28 mouse cellular contexts compared by ENCODE assay signal in genomic region chr15:6331380-6331779, GRCm38 (mm10). TPM values are rescaled to one million over a fixed set of nuclear protein-coding genes. Genes with fewer than 3 reads are reported as not detected.
A peak's percentile ranks its signal among the peaks of the same experiment; 100 is the strongest.
DNase-seq lines count a peak whose midpoint lies in the region; ATAC-seq lines count a peak whose summit lies in the region.
"Had no signal": no experiment of that assay in that cellular context is flagged by ENCODE, and none has a peak within 500 bp of the region (broad histone marks: within the 10 kb centered on the region; RNA-seq: fewer than 3 reads in every experiment).

No protein-coding gene starts in this region.

- H3K4me2 ChIP-seq in heart, embryonic 12.5 days = no peak overlapping the region
- H3K4me2 ChIP-seq in kidney, embryonic 15.5 days = no peak overlapping the region
- H3K4me2 ChIP-seq in midbrain, embryonic 11.5 days = no peak overlapping the region
- H3K4me2 ChIP-seq in midbrain, embryonic 16.5 days (ENCODE audit: low read length) = no peak overlapping the region
- H3K4me2 ChIP-seq: embryonic facial prominence, embryonic 15.5 days; forebrain, embryonic 12.5 days; hindbrain, embryonic 15.5 days; limb, embryonic 12.5 days; liver, embryonic 13.5 days; midbrain, embryonic 15.5 days had no signal

- no peaks in the 10 kb centered on the region for H3K9me3 ChIP-seq in heart, embryonic 12.5 days (replicated peaks)
- H3K9me3 ChIP-seq in kidney, embryonic 15.5 days (replicated peaks) = no peaks in the 10 kb centered on the region
- H3K9me3 ChIP-seq in midbrain, embryonic 11.5 days (ENCODE audit: control insufficient read depth, low read length) = no peaks in the 10 kb centered on the region
- H3K9me3 ChIP-seq in midbrain, embryonic 16.5 days (replicated peaks; ENCODE audit: control insufficient read depth, low read length, poor library complexity, severe bottlenecking) = no peaks in the 10 kb centered on the region
- H3K9me3 ChIP-seq: embryonic facial prominence, embryonic 10.5 days; embryonic facial prominence, embryonic 15.5 days; forebrain, embryonic 12.5 days; hindbrain, embryonic 10.5 days; hindbrain, embryonic 15.5 days; limb, embryonic 12.5 days; liver, embryonic 13.5 days; midbrain, embryonic 15.5 days had no signal

- no peak overlapping the region for H3K4me3 ChIP-seq in heart, embryonic 12.5 days
- H3K4me3 ChIP-seq in kidney, embryonic 15.5 days (replicated peaks) = no peak overlapping the region
- no peak overlapping the region for H3K4me3 ChIP-seq in midbrain, embryonic 11.5 days (ENCODE audit: low read depth, low read length)
- no peak overlapping the region for H3K4me3 ChIP-seq in midbrain, embryonic 16.5 days (ENCODE audit: low read depth, low read length)
- H3K4me3 ChIP-seq: embryonic facial prominence, embryonic 10.5 days; embryonic facial prominence, embryonic 15.5 days; forebrain, embryonic 12.5 days; hindbrain, embryonic 10.5 days; hindbrain, embryonic 15.5 days; limb, embryonic 12.5 days; liver, embryonic 13.5 days; midbrain, embryonic 15.5 days had no signal

- H3K36me3 ChIP-seq in heart, embryonic 12.5 days = no peaks in the 10 kb centered on the region
- no peaks in the 10 kb centered on the region for H3K36me3 ChIP-seq in kidney, embryonic 15.5 days
- no peaks in the 10 kb centered on the region for H3K36me3 ChIP-seq in midbrain, embryonic 11.5 days (ENCODE audit: control insufficient read depth, insufficient read depth, low read length)
- H3K36me3 ChIP-seq in midbrain, embryonic 16.5 days (ENCODE audit: control insufficient read depth, insufficient read depth, low read length) = no peaks in the 10 kb centered on the region
- H3K36me3 ChIP-seq: embryonic facial prominence, embryonic 10.5 days; embryonic facial prominence, embryonic 15.5 days; forebrain, embryonic 12.5 days; hindbrain, embryonic 10.5 days; hindbrain, embryonic 15.5 days; limb, embryonic 12.5 days; liver, embryonic 13.5 days; midbrain, embryonic 15.5 days had no signal

- H3K27me3 ChIP-seq in heart, embryonic 12.5 days (replicated peaks) = no peaks in the 10 kb centered on the region
- no peaks in the 10 kb centered on the region for H3K27me3 ChIP-seq in kidney, embryonic 15.5 days
- no peaks in the 10 kb centered on the region for H3K27me3 ChIP-seq in midbrain, embryonic 11.5 days (ENCODE audit: control insufficient read depth, insufficient read depth, low read length)
- H3K27me3 ChIP-seq in midbrain, embryonic 16.5 days (ENCODE audit: control insufficient read depth, insufficient read depth, low read depth, low read length) = no peaks in the 10 kb centered on the region
- H3K27me3 ChIP-seq: embryonic facial prominence, embryonic 15.5 days; forebrain, embryonic 12.5 days; hindbrain, embryonic 15.5 days; limb, embryonic 12.5 days; liver, embryonic 13.5 days; midbrain, embryonic 15.5 days had no signal

- no peak overlapping the region for H3K9ac ChIP-seq in heart, embryonic 12.5 days
- no peak overlapping the region for H3K9ac ChIP-seq in kidney, embryonic 15.5 days
- no peak overlapping the region for H3K9ac ChIP-seq in midbrain, embryonic 11.5 days (ENCODE audit: low read length)
- no peak overlapping the region for H3K9ac ChIP-seq in midbrain, embryonic 16.5 days (ENCODE audit: low read depth, low read length)
- H3K9ac ChIP-seq: embryonic facial prominence, embryonic 15.5 days; forebrain, embryonic 12.5 days; forebrain, postnatal 0 days; hindbrain, embryonic 15.5 days; limb, embryonic 12.5 days; liver, embryonic 13.5 days; midbrain, embryonic 15.5 days had no signal

- peaks cover 4% of the 10 kb centered on the region for H3K4me1 ChIP-seq in heart, embryonic 12.5 days (replicated peaks)
- no peaks in the 10 kb centered on the region for H3K4me1 ChIP-seq in kidney, embryonic 15.5 days
- no peaks in the 10 kb centered on the region for H3K4me1 ChIP-seq in midbrain, embryonic 11.5 days (ENCODE audit: control insufficient read depth, insufficient read depth, low read length)
- no peaks in the 10 kb centered on the region for H3K4me1 ChIP-seq in midbrain, embryonic 16.5 days (ENCODE audit: control insufficient read depth, insufficient read depth, low read length)
- H3K4me1 ChIP-seq: embryonic facial prominence, embryonic 10.5 days; embryonic facial prominence, embryonic 15.5 days; forebrain, embryonic 12.5 days; hindbrain, embryonic 10.5 days; hindbrain, embryonic 15.5 days; limb, embryonic 12.5 days; liver, embryonic 13.5 days; midbrain, embryonic 15.5 days had no signal

- 31% methylated on average over 2 of the region's 2 CpGs for WGBS in heart, embryonic 12.5 days
- 42% methylated on average over 2 of the region's 2 CpGs for WGBS in kidney, embryonic 15.5 days
- 77% methylated on average over 2 of the region's 2 CpGs for WGBS in midbrain, embryonic 11.5 days
- 75% methylated on average over 2 of the region's 2 CpGs for WGBS in midbrain, embryonic 16.5 days

- H3K27ac ChIP-seq in heart, embryonic 12.5 days (ENCODE audit: poor library complexity, severe bottlenecking) = no peak overlapping the region
- H3K27ac ChIP-seq in kidney, embryonic 15.5 days = no peak overlapping the region
- H3K27ac ChIP-seq in midbrain, embryonic 11.5 days (ENCODE audit: low read depth, low read length) = no peak overlapping the region
- H3K27ac ChIP-seq in midbrain, embryonic 16.5 days (ENCODE audit: low read length) = no peak overlapping the region
- H3K27ac ChIP-seq: embryonic facial prominence, embryonic 10.5 days; embryonic facial prominence, embryonic 15.5 days; forebrain, embryonic 12.5 days; hindbrain, embryonic 10.5 days; hindbrain, embryonic 15.5 days; kidney, postnatal 0 days; limb, embryonic 12.5 days; liver, embryonic 13.5 days; midbrain, embryonic 15.5 days had no signal

- intact Hi-C loops in heart, postnatal 14 days (cut with DNase I) = no loop called here

- no peak for DNase-seq in heart, postnatal 14 days
- DNase-seq in kidney, adult 9 months = peak; percentile 52
- peak; percentile 28 for DNase-seq in midbrain, embryonic 11.5 days (ENCODE audit: low spot score, missing footprints)
- DNase-seq in urinary bladder, postnatal 4 days (ENCODE audit: low spot score in 2 of 2) = no peak
- DNase-seq: adrenal gland, adult 8-10 months; B cell, adult 2 months; cerebellum, adult 8-10 months; cerebellum, postnatal 25 days; forebrain, postnatal 0 days; kidney, adult 11 months; liver, embryonic 13.5 days; lung, adult 18-20 months; right cerebral cortex, postnatal 25 days; thymus, postnatal 14 days had no signal

- peak; percentile 68 for ATAC-seq in heart, embryonic 12.5 days (ENCODE audit: insufficient number of reproducible peaks, low FRiP score)
- no peak for ATAC-seq in kidney, embryonic 15.5 days (replicated peaks; ENCODE audit: low FRiP score)
- no peak for ATAC-seq in midbrain, embryonic 11.5 days (ENCODE audit: low FRiP score)
- no peak for ATAC-seq in midbrain, embryonic 16.5 days
- ATAC-seq: forebrain, postnatal 0 days; inflammation-experienced regulatory T-cells, adult 6 months; lung, postnatal 0 days; midbrain, embryonic 15.5 days had no signal

RNA-seq across cellular contexts. Expression of gene Dab2, which starts 31.8 kb away (rescaled TPM):
- polyA plus RNA-seq in heart, embryonic 12.5 days (2016; fragmentation: Nextera tagmentation; extraction: Ambion mirVana) = 47.1 and 52.3 TPM in 2 replicates
- 10 to 100 TPM; 40.2 to 42.8 TPM for total RNA-seq in heart, postnatal 14 days (2021)
- 68.3 and 77.8 TPM in 2 replicates for polyA plus RNA-seq in kidney, embryonic 15.5 days (2015; fragmentation: Nextera tagmentation; extraction: Ambion mirVana)
- 62.1 and 85.2 TPM in 2 replicates for polyA plus RNA-seq in midbrain, embryonic 11.5 days (2014; fragmentation: Nextera tagmentation; extraction: Ambion mirVana)
- 15.1 and 19.4 TPM in 2 replicates for polyA plus RNA-seq in midbrain, embryonic 16.5 days (2015; fragmentation: Nextera tagmentation; extraction: Ambion mirVana)
- total RNA-seq: neutrophil, adult 5-6 weeks had no signal

Comparison
In these comparisons a context has a peak if more than half of its experiments do, and no peak if none do; other contexts are left out.
1. DNase-seq: peak in kidney, adult 9 months (single experiment) and midbrain, embryonic 11.5 days (single experiment); none in heart, postnatal 14 days (0 of 2) and urinary bladder, postnatal 4 days (0 of 2).